Mouse (Mus musculus) ES-E14 (cell line): ENCODE results near the gene Znhit6.

Source experiments
- CHD2 ChIP-seq: IDR thresholded peaks from 2 replicates; pipeline ENCODE4 v1.6.1; 2014; ENCODE audit warnings: mild to moderate bottlenecking, low read depth, low read length, inconsistent platforms
- HCFC1 ChIP-seq: IDR thresholded peaks from 2 replicates; pipeline ENCODE4 v1.6.1; 2012; ENCODE audit warnings: low read length, inconsistent platforms, borderline replicate concordance; ENCODE audit not compliant: insufficient read depth
- MAFK ChIP-seq: IDR thresholded peaks from 2 replicates; pipeline ENCODE4 v1.6.1; 2014; ENCODE audit warnings: mild to moderate bottlenecking, low read depth, low read length, inconsistent platforms; ENCODE audit not compliant: insufficient read depth
- ZC3H11A ChIP-seq: IDR thresholded peaks from 2 replicates; pipeline ENCODE4 v1.6.1; 2012; ENCODE audit warnings: low read depth, mild to moderate bottlenecking, inconsistent platforms, low read length, borderline replicate concordance
- ZNF384 ChIP-seq: IDR thresholded peaks from 2 replicates; pipeline ENCODE4 v1.6.1; 2012; ENCODE audit warnings: low read depth, low read length, inconsistent platforms

DNA sequence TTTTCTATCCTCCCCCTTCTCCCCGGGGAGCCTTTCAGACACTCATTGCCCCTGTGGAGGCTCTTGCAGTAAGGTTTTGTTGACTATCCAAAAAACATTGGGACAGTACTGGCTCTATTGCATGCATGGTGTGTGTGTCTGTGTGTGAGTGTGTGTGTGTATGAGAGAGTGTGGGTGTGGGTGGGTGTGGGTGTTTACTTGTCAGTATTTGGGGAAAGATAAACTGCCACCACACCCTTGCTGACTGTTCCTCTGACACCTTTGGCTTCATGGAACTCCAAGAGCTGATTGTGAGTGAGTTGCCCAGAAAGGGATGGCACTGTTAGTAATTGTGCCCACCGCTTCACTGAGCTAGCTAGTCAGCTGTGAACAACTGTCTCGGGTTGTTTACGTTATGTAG lies 14.6 kb downstream of the Znhit6 start:
- TF ChIP-seq ZNF384: no peak
- TF ChIP-seq ZC3H11A: no peak
- no peak for TF ChIP-seq MAFK
- TF ChIP-seq CHD2: no peak
- TF ChIP-seq HCFC1: no peak
